Mouse (Mus musculus): ENCODE measurements around the gene Clpsl2.

DNA sequence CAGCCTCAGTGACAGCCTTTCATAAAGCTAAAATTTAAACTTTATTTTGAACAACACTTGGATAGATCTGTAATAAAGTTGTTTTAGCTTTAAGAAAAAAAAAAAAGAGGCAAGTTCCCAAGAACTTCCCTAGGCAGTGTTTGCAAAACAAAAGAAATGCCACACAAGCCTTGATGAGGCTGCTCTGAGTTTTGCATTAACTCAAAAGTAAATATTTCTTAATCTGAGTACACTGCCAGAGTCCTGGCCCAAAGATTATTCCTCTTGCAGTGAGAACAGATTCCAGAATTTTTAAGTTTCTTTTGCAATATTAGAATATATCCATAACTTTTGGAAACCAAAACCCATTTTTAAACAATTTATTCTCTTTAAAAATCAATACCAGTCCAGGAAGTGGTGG lies 16.0 kb downstream of the Clpsl2 start:
- TF ChIP-seq POLR2A (IDR thresholded peaks at IDR 0.05; ENCODE audit: low read depth, low read length) (no peak), CTCF (IDR thresholded peaks at IDR 0.05; ENCODE audit: borderline replicate concordance, insufficient read depth, low read length) (no peak)
